Mouse (Mus musculus): ENCODE results near the gene Crtac1. TPM values are rescaled to one million over a fixed set of nuclear protein-coding genes. Genes with fewer than 3 reads are reported as not detected.

Gene Crtac1
- polyA plus RNA-seq, 1 experiment from 2014 or later = 20.4 TPM

- Histone ChIP-seq H3K9me3 (no peaks in the 10 kb centered on the region), H3K4me1 (no peaks in the 10 kb centered on the region), H3K4me2 (replicated peaks) (no peak within 1 kb of the TSS), H3K36me3 (no peaks in the 10 kb centered on the region), H3K27ac (replicated peaks) (no peak within 1 kb of the TSS), H3K27me3 (no peaks in the 10 kb centered on the region), H3K4me3 (no peak within 1 kb of the TSS), H3K9ac (replicated peaks) (no peak within 1 kb of the TSS)
- 88% methylated on average over 3 of the region's 3 CpGs for WGBS
- ATAC-seq (replicated peaks) = no peak
These were observed 184.1 kb downstream of the Crtac1 start, which contains the start of gene Golga7b for GRCm38 (mm10) chr19:42247519-42247918. Gene Golga7b (plus strand): TSS chr19:42247574.

- Histone ChIP-seq H3K4me2 (replicated peaks) (no peak overlapping the region), H3K9ac (replicated peaks) (no peak overlapping the region), H3K27ac (replicated peaks) (no peak overlapping the region), H3K36me3 (no peaks in the 10 kb centered on the region), H3K9me3 (no peaks in the 10 kb centered on the region), H3K4me1 (no peaks in the 10 kb centered on the region), H3K27me3 (no peaks in the 10 kb centered on the region), H3K4me3 (no peak overlapping the region)
- ATAC-seq (replicated peaks) = no peak
- WGBS = 42% methylated on average over 5 of the region's 5 CpGs
These were observed 185.0 kb downstream of the Crtac1 start for GRCm38 (mm10) chr19:42246626-42247025.

DNA sequence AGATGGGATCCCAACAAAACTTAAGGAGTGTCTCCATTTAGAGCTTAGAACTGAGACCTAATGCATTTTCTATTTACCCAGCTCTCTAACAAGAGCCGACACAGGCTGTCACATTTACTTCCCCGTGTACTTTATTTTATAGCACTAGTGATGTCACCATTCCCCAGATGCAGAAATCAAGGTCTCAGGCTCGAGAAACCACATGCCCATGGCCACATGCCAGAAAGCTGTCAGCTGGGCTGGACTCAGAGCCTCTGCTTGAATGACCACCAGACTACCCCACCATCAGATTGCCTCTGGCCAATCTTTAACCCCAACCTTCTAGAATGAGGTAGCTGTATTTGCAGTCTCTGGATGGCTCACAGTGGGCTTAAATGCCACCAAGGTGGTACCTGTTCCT is 188.2 kb downstream of the Crtac1 start:
- Histone ChIP-seq H3K27me3 (no peaks in the 10 kb centered on the region), H3K27ac (replicated peaks) (no peak overlapping the region)
- ATAC-seq (replicated peaks) = no peak

GRCm38 (mm10) chr19:42240881-42241280 is 190.7 kb downstream of the Crtac1 start:
- Histone ChIP-seq H3K4me1 (peaks cover 10% of the 10 kb centered on the region), H3K4me3 (no peak overlapping the region), H3K27me3 (no peaks in the 10 kb centered on the region), H3K27ac (replicated peaks) (no peak overlapping the region), H3K9ac (replicated peaks) (no peak overlapping the region), H3K36me3 (no peaks in the 10 kb centered on the region), H3K9me3 (no peaks in the 10 kb centered on the region), H3K4me2 (replicated peaks) (no peak overlapping the region)
- 50% methylated on average over 8 of the region's 8 CpGs for WGBS
- ATAC-seq (replicated peaks) = no peak

More for the DNA sequence above, 188.2 kb downstream of the Crtac1 start:
- no peaks in the 10 kb centered on the region for H3K36me3 ChIP-seq
- no peak overlapping the region for H3K4me2 ChIP-seq (replicated peaks)
- peaks cover under 1% of the 10 kb centered on the region; the same call in 1 of the 2 replicates for H3K4me1 ChIP-seq
- 56% methylated on average over 3 of the region's 3 CpGs for WGBS
- no peak overlapping the region for H3K4me3 ChIP-seq
- no peaks in the 10 kb centered on the region for H3K9me3 ChIP-seq
- H3K9ac ChIP-seq (replicated peaks) = no peak overlapping the region

DNA sequence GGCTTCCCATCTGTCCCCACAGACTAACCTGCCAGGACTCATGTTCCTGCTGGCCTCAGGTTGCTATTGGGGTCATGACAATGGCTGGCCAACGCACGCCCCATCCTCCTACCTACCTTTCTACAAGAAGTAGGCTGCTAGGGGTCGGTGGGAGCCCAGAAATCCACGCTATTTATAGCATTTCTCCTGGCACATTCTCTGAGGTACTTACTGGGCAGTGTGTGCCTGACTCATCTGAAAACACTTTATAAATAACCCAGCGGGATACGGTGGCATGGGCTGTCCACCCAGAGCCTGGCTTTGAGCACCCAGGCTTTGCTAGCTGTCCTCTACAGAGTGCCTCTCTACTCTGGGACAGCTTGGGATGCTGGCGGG is 193.3 kb downstream of the Crtac1 start:
- H3K4me1 ChIP-seq = peaks cover 10% of the 10 kb centered on the region
- no peak overlapping the region for H3K4me3 ChIP-seq
- ATAC-seq (replicated peaks) = no peak
- WGBS = 65% methylated on average over 7 of the region's 7 CpGs
- H3K4me2 ChIP-seq (replicated peaks) = no peak overlapping the region
- 0 out of 2 replicates have a peak overlapping the region, but pooled peaks have one; percentile 46 for H3K27ac ChIP-seq (replicated peaks)
- H3K36me3 ChIP-seq = no peaks in the 10 kb centered on the region
- no peaks in the 10 kb centered on the region for H3K27me3 ChIP-seq
- H3K9me3 ChIP-seq = no peaks in the 10 kb centered on the region
- H3K9ac ChIP-seq (replicated peaks) = no peak overlapping the region

GRCm38 (mm10) chr19:42237602-42238340 is 193.8 kb downstream of the Crtac1 start:
- Histone ChIP-seq H3K9me3 (no peaks in the 10 kb centered on the region), H3K4me3 (no peak overlapping the region), H3K27ac (replicated peaks) (peak overlapping the region; percentile 46; the same call in 1 of the 2 replicates), H3K36me3 (no peaks in the 10 kb centered on the region), H3K9ac (replicated peaks) (no peak overlapping the region), H3K4me2 (replicated peaks) (no peak overlapping the region), H3K4me1 (peaks cover 10% of the 10 kb centered on the region), H3K27me3 (no peaks in the 10 kb centered on the region)
- peak; percentile 66; the same call in 1 of the 2 replicates for ATAC-seq (replicated peaks)
- WGBS = 11% methylated on average over 4 of the region's 4 CpGs

Small RNAs within 50 kb of the gene (microRNA-seq; reads per million reads assigned to microRNA genes)
- gene Gm26339 (not detected), gene Mir3085 (1.8 reads per million)

Other genes starting within 250 kb of the Crtac1 start
- 0.54 and 0.78 TPM in 2 replicates for gene Sfrp5, start 229.5 kb downstream of the Crtac1 start, polyA plus RNA-seq (2015; fragmentation: Nextera tagmentation; extraction: Ambion mirVana)
- gene Golga7b, start 184.2 kb downstream of the Crtac1 start, polyA plus RNA-seq (2015; fragmentation: Nextera tagmentation; extraction: Ambion mirVana) = 28.6 and 31.5 TPM in 2 replicates
- gene R3hcc1l, start 87.0 kb upstream of the Crtac1 start, polyA plus RNA-seq (2015; fragmentation: Nextera tagmentation; extraction: Ambion mirVana) = 15.9 and 16.3 TPM in 2 replicates
- gene Loxl4, start 181.0 kb upstream of the Crtac1 start, polyA plus RNA-seq (2015; fragmentation: Nextera tagmentation; extraction: Ambion mirVana) = 0.11 and 0.18 TPM in 2 replicates

Data from forebrain, embryonic 15.5 days (tissue).